Mouse (Mus musculus) testis, postnatal 14 days (tissue): ENCODE results near the gene Kctd11.
A peak's percentile ranks its signal among the peaks of the same experiment; 100 is the strongest.
"Not testable (repeated sequence)": the region's sequence is repeated elsewhere in the genome, so short reads cannot be mapped to it uniquely, and the experiment has no call there.

Source experiments
- DNase-seq: peaks from one replicate; pipeline ENCODE4 v3.0.0; 2021; ENCODE audit warnings: low spot score

The Kctd11 gene

DNA sequence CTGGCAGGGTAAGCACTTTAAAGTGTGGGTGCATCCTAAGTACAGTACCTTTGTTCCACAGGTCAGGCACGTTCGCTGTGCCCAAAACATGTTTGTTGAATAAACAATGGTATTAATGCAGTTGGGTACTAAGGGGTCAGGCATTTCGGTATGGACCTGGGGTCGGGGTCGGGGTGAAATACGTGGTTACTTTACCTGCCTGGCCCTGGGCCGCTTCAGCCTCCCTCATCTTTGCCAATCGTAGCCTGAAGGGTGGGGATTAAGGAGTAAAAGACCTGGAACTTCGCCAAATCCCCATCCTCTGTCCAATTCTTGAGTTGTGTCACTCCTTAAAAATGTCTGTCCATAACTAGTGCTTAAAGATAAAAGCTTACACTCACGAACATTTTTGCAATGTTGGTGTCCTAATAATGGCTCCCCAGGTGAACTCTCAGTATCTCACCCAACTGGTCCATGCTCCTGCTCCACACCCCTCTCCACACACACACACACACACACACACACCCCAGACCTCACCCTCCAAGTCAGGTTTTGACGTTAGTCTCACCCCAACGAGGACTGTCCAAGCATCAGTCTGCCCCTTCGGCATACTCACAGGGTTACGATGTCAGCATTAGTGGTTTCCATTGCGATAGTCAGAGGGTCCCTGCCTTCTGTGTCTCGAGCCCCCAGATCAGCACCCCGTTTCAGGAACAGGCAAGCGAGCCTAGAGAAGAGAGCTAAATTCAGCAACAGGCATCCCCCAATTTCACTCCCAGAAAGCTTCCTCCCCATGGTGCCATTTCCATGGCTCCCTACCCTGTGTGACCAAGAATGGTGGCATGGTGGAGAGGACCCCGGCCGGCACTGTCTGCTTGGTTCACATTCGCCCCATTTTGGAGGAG, 823 bp upstream of the Kctd11 start:
- no peak for DNase-seq

DNA sequence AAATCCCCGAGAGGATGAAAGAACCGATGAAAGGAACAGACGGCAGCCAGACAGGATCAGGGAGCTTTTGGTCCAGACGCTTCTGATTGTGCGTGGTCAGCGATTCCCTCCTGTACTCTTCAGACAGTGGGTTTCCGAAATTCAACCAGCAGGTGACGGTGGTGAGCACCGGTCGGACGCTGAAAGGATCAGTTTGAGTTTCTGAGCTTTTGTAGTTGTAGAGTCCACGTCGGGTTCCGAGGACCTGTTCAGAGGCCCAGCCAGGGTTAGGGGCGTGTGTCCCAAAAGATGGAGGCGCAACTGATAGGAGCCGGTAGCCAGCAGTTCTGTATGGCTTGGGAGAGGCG, 727 bp downstream of the Kctd11 start:
- DNase-seq: no peak

DNA sequence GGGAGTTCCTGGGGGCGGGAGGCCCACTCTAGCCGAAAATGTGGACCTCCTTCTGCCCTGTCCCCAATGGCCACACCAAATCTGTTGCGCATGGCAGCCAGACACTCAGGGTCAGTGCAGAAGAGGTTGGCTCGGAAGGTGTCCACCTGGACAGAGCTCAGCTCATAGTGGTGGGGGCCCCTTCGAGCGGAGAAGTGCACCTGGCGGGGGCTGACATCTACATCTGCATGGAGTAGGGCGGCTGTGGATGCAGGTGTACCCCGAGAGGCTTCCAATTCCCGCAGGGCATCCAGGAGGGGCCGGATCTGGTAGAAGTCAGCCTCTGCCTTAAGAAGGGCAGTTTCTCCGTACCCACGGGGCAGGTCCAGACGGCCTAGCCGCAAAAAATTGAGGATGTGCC, 1.5 kb downstream of the Kctd11 start:
- DNase-seq: no peak

DNA sequence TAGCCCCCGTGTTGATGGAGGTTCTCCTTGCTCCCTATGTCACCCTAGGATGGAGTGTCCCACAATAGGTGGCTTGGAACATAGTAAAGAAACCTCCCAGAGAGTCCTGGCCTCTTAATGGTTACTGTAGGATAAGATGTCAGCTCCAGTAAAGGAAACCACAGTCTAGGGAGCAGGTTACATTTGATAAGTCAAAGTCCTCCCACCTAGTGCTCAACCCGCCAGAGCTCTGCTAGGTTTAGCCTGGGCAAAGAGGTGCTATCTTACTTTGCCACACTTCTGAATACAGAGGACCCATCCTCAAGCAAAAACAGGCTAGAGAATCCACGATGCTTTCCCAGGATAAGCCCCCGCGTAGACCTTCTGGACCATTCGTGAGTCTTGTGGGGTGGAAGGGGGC, 2.3 kb downstream of the Kctd11 start:
- no peak for DNase-seq

DNA sequence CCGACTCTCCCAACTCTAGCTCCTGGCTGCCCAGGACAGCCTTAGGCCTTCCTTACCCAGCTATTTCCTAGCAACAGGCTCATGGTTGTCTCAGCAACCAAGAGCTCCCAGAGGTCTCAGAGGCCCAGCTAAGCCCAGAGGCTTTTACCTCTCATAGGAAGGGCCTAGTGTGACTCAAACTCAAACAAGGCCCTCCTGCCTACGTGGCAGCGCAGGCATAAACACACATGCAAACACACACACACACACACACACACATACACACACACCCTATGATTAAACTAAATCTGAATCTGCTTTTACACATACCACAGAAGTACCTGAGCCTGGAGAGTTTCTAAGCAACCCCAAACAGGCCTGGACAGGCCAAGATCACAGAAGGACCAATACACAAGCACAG, 2.8 kb downstream of the Kctd11 start:
- DNase-seq: no peak

DNA sequence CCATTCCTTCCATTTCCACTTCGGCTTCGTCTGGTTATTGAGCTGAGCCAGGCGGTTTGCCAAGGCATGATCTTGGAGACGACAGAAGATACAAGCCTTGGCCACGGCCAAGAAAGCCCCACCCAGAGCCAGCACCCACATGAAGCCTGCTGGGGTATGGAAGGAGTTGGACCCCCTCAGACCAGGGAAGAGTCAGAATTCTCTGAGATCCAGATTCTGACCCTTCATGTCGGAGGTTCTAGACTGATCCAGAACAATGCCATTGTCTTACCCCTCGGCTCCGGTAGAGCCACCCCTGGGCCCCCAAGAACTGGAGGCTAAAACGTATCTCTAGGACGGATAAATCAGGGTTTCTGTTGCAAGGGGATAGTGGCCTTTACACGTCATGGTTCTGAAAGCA, 3.3 kb downstream of the Kctd11 start, which contains the start of gene Tmem95:
Tmem95 (minus strand) TSS at position 141 of the 400 bp plus-strand sequence.
- DNase-seq: no peak

DNA sequence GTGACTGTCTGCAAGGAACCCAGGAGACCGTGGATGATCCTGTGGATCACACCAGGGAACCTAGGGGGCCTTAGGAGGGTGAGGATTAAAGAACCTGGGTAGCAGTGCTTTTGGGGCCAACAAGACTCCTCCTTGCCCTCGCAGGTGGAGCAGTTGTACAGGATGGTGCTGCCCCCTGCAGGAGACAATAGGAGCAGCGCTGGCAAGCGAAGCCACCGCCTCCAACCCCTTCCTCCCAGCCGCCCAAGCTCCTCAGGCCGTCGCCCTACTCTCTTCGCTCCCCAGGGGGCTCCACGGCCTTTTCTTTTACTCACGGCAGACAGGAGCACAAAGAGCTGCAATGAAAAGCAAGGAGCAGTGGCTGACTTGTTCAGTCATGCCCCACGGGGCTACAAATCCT, 4.3 kb downstream of the Kctd11 start:
- peak; percentile 87 for DNase-seq

DNA sequence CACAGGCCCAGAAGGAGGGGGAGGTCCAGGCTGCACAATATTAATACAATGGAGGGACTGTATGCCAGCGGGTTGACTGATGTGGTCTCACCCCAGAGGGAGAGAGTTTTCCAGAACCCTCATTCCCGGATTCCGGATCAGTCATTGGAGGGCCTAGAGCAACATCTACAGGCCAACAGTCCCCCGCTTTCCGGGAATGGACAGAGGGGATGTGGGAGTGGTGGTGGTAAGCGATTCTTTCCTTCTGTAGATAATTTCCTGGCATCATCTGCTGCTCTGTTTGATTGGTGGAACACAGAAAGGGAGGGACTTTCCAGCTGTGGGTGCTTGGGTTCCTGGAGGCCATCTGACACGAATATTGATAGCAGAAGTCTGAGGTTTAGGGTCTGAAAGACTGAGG, 5.0 kb downstream of the Kctd11 start:
- no peak for DNase-seq

DNA sequence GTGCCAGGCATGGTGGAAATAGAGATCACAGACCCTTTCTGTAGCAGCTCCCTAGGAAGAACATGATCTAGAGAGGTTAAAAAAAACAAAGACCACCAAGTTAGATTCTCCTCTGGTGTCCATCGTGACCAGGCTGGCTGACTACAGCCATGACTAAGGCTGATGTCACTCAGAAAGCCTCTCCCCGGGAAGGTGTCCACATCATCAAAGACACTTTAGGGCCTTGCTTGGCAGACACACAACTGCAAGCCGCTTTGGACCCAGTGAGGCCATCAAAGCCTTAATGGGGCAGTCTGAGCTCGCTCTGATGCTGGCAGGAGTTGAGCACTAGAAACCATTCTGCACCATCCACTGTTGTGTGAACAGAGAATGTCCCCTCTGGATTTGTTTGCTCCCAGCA, 8.8 kb downstream of the Kctd11 start:
- DNase-seq: no peak

DNA sequence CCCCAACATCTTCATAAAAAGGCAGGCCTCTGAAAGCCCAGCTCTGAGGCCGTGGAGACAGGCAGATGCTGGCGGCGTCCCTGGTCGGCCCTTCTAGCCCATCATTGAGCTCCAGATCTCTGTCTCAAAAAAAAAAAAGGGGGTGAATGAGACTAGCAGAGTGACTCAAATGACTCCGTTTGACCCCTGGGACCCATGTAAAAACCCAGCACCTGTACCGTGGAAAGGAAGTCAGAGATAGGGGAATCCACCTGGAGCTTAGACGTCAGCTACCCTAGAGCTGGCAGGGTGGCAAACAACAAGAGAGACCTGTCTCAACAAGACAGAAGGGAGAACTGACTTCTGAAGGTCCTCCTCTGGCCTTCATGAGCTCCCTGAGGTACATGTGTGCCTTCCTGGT, 9.4 kb downstream of the Kctd11 start:
- no peak for DNase-seq

DNA sequence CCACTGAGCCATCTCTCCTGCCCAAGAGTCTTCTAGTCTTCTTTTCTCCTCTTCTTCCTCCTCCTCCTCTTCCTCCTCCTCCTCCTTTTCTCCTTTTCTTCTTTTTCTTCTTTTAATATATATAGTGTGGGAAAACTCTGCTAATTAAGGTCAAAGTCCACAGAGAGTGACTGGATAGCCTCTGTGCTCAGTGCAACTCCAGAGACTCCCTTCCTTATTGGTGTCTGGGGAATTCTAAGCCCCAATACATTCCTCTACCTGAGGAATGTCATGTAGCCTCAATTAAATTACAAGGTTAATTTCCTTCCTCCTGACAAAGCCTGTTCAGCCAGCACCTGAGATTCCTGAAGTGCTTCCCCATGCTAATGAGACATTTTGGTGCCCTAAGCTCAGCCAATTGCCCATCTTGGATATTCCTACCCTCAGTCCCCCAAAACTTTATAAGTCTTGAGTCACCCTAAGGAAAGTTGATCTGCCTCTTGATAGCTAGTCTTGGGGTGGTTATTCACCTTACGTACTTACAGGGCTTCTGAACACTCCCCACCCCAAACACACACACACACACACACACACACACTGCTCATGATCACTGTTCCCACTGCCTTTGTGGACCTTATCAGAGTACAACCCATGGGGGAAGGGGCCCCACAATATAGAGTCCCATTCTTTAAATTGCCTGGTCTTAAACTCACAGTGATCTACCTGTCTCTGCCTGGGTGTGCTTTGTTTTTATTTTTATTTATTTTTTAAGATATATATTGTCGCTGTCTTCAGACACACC, 10.7 kb downstream of the Kctd11 start:
- DNase-seq: no peak

DNA sequence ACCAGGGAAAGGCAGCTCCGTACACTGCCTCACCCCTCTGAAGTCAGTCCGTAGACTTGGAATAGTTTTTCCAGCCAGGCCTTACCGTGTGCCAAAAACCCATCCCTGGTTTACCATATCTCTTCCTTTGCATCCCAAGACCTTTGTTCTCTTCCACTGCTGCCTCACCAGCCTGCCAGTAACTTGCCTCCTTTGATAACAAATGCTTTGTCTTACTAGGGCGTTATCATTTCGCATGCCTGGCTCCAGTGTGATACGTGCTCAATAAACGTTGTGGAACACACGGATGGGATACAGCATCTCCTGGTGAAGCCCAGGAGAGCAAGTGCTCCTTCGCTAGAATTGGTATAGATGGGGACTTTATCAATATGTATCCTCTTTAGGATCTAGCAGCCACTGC, 13.9 kb downstream of the Kctd11 start:
- DNase-seq: no peak

DNA sequence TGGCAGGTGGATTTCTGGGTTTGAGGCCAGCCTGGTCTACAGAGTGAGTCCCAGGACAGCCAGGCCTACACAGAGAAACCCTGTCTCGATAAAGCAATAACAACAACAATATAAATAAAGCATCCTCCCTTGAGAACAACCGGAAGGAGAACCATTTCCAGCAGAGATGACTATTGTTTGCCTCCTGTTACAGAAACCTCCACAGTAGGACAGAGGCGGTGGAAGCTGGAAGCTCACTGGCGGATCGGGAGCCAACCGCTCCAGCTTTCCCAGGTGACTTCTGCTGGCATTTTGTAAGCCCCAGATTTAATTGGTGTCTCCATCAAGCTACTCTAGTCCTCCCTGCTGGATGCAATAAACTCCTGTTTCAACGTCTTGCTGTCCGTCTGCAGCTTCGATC, 15.6 kb downstream of the Kctd11 start:
- DNase-seq: no peak

DNA sequence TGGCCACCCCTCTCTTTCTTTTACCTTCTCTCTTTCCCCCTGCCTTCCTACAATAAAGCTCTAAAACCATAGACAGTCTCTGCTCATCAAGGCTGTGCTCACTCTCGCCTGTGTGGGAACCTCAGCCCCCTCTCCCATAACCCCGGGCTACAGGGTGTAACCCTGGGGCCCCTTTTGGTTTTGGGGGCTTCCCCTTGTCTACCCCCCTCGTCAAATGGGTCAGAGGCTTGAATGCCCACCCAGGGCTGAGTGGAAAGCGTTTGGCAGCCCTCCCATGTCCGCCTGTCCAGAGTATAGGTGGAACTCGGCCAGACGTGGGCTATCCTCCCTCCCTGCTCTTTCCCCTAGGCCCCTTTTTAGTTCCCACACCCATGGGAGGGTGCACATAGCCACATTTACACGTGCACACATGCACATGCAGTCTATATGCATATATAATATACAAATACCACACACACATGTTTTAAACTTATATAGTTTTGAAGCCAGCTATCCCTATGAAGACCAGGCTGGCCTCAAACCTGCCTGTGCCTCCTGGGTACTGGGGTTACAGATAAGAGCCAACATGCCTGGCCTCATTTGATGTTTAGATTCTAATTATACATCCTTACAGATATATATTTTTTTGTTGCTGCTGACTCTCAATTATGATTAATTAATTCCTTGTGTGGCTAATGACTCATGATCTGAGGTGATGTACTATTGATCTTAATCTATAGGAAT, 16.9 kb downstream of the Kctd11 start:
- DNase-seq: no peak

DNA sequence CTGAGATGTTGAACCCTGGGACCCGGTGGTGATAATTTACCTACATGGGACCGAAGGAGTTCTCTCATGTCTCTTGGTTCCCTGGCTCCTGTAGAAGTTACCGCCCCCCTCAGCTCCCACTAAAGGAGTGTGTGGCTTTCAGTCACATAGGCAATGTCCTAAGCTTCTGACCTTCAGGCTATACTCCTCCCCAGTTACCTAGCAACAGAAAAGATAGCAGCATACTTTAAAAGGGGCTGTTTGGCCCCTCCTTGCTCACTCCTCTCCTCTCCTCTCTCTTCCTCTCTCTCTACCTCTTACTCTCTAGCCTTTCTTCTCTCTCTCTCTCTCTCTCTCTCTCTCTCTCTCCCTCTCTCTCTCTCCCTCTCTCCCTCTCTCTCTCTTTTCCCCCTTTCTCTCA, 17.5 kb downstream of the Kctd11 start:
- DNase-seq: not testable (repeated sequence)

DNA sequence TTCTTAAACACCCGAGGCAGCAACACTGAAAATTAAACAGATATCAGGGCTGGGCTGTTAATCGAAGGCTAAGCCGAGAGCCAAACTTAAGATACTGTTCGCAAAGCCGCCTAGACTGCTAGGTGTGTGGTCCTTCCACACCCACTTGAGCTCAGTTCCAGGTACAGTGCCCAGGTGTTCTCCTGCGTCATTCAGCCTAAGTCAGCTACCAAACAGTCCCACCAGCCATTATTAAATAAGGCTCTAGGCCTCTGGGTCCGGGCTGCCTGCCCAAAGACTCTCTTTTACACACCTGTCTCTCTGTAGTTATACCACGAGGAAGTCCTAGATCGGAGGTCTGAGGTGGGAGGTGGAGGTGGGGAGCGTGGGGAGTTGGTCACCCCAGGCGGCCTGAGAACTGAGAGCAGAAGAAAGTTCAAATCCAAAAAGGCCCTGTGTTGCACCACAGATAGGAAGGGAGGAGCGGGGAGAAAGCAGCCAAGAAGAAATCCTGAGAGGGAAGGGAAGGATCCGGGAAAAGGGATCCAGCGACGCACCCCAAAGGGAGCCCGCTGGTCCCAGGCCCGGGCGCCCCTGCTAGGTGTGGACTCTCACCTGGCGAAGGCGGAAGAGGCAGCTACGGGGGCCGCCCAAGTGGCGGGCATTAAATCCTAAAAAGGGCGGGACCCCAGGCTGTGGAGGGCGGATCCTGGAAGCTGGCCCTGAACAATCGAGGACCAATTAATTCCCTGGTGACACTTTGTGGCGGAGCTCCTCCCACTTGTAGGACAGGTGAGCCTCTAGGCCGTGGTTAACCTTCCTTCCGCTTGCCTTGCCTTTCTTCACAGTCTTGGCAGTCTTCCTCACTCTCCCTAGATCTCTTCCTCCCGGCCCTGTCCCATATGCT, 22.9 kb downstream of the Kctd11 start, which contains the start of gene Tnk1:
Tnk1 (minus strand) TSS at position 618 of the 886 bp plus-strand sequence.
- no peak for DNase-seq

DNA sequence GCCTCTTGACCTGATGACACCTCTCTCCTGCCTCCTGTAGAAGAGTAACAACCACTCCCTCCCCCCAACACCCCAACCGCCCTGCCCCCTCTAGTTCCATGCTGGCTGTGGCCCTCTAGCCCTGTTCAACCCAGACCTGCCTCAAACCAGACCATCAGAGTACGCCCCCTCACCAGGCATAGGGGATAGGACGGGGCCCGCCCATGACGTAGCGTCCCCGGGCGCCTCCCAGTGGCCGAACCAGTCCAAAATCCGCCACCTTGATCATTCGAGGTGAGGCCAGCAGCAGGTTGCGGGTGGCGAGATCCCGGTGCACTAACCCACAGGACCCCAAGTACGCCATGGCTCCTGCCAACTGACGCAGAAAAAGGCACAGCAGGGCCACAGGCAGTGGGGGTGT, 25.9 kb downstream of the Kctd11 start:
- no peak for DNase-seq

DNA sequence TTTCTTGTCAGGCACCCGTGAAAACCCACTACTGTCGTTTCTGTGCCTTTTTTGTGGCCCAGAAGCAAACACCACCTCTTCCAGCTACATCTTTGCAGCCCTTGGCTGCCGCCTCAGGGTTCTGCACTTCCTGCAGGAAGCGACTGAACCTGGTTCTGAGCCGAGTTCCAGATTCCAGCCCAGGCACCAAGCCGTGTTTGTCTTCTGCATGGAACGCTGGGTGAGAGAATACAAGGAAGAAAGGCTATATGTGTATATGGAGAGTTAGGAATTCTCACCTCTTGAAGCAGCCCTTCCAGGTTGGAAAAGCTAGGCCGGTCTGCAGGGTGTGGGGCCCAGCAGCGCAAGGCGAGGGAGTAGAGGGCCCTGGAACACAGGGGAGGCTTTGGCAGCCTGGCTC, 26.5 kb downstream of the Kctd11 start:
- no peak for DNase-seq

DNA sequence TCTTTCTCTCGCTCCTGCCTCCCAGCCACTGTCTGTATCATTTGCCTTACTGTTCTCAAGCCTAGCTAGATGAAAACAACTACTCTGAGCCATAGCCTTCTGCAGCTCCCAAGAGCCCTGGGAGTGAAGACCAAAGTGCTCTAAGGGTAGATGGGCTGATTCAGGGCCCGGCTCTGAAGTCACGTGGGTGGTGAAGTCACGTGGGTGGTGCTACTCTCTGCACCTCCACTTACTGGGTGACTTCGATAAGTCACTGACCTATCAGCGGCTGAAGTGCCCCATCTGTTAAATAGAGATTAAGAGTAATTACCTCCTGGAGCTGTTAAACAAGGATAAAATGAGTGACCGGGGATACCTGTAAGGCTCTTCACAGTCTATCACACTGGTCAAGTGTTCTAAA, 27.2 kb downstream of the Kctd11 start:
- DNase-seq: no peak

DNA sequence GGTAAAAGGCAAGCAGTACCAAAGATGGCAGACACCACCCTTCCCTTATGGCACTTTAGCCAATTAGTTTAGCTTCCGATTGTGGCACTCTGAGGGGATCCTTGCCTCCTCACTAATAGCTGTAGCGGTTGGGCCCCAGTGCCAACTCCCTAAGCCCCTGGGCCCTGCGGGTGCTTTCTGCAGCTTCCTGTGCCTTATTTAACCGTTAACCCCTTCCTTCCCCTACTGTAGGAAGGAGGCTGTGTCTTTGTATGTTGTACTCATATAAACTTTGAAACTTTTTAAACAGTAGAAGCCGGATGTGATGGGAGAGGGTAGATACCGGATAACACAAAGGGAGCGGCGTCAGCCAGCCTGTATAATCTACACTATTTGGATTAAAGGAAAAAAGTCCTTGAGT, 30.5 kb downstream of the Kctd11 start:
- DNase-seq: no peak

DNA sequence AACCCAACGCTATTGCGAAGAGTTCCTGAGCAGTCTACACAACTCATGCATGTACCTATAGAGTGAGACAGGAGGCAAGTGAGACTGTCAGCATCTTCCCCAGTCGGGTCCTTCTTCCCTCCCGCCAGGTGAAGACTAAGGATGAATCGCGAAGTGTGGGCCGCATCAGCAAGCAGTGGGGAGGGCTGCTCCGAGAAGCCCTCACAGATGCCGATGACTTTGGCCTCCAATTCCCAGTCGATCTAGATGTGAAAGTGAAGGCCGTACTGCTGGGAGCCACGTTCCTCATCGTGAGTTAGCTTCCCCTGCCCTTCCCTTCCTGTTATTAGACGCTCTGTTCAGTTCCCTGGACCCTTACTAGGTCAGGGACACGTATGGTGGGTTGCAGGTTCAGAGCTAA, 31.3 kb downstream of the Kctd11 start:
- no peak for DNase-seq

DNA sequence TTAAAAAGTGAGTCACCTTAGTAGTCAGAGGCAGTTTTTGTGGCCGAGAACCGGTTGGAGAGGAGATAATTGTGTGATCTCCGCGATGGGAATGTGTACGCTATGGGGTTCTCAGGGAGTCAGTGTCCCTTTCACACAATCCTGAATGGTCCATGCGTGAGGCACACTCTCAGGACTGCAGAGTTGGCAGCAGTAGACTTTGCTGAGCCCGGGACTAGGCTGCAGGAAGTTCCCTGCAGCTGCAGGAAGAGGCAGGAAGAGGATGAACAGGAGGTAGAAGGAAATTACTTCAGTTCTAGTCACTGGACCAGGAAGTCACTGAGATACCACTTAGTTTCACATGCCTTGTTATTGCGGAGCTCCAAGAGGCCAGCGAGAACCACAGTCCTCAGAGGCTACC, 32.1 kb downstream of the Kctd11 start:
- DNase-seq: no peak
